ENCODE assay signal across 17 mouse cellular contexts in genomic region chr17:11644016-11644415, GRCm38 (mm10).
"Had no signal": no experiment of that assay in that cellular context is flagged by ENCODE, and none has a peak within 500 bp of the region (broad histone marks: within the 10 kb centered on the region; RNA-seq: fewer than 3 reads in every experiment).

No protein-coding gene starts in this region.

- H3K4me3 ChIP-seq: layer of hippocampus, adult 2 months; limb, embryonic 12.5 days; liver, embryonic 13.5 days; lung, embryonic 15.5 days; megakaryocyte, embryonic 14.5 days; midbrain, embryonic 15.5 days; neural tube, embryonic 12.5 days; stomach, embryonic 15.5 days had no signal

- H3K27me3 ChIP-seq: limb, embryonic 12.5 days; liver, embryonic 13.5 days; lung, embryonic 15.5 days; megakaryocyte, embryonic 14.5 days; midbrain, embryonic 15.5 days; neural tube, embryonic 12.5 days; stomach, embryonic 15.5 days had no signal

- H3K27ac ChIP-seq: kidney, postnatal 0 days; layer of hippocampus, adult 2 months; limb, embryonic 12.5 days; liver, embryonic 13.5 days; lung, embryonic 15.5 days; macrophage; midbrain, embryonic 15.5 days; neural tube, embryonic 12.5 days; stomach, embryonic 15.5 days had no signal

- H3K9me3 ChIP-seq: limb, embryonic 12.5 days; liver, embryonic 13.5 days; lung, embryonic 15.5 days; midbrain, embryonic 15.5 days; neural tube, embryonic 12.5 days; stomach, embryonic 15.5 days had no signal

- DNase-seq: liver; liver, embryonic 13.5 days; liver, postnatal 0 days; lung, postnatal 14 days; right cerebral cortex, postnatal 14 days; thymus, adult 2 months; thymus, postnatal 25 days had no signal

- ATAC-seq: liver, postnatal 0 days; midbrain, embryonic 15.5 days had no signal

- H3K4me1 ChIP-seq: limb, embryonic 12.5 days; liver, embryonic 13.5 days; lung, embryonic 15.5 days; megakaryocyte, embryonic 14.5 days; midbrain, embryonic 15.5 days; stomach, embryonic 15.5 days had no signal

- H3K9ac ChIP-seq: limb, embryonic 12.5 days; liver, embryonic 13.5 days; liver, postnatal 0 days; lung, embryonic 15.5 days; midbrain, embryonic 15.5 days; neural tube, embryonic 12.5 days; stomach, embryonic 15.5 days had no signal

- H3K4me2 ChIP-seq: limb, embryonic 12.5 days; liver, embryonic 13.5 days; lung, embryonic 15.5 days; midbrain, embryonic 11.5 days; midbrain, embryonic 15.5 days; neural tube, embryonic 12.5 days; stomach, embryonic 15.5 days had no signal

- H3K36me3 ChIP-seq: limb, embryonic 12.5 days; liver, embryonic 13.5 days; lung, embryonic 15.5 days; midbrain, embryonic 15.5 days; neural tube, embryonic 12.5 days; stomach, embryonic 15.5 days had no signal
